Mouse (Mus musculus) left cerebral cortex, postnatal 25 days (tissue): ENCODE measurements around the gene Rps27a. TPM values are rescaled to one million over a fixed set of nuclear protein-coding genes. Genes with fewer than 3 reads are reported as not detected.

ENCODE experiments used
- DNase-seq, 2 experiments: peaks; one replicate each; pipeline ENCODE4 v3.0.0; 2022; ENCODE audit warnings: low spot score in 2 of 2, mixed read lengths in 1 of 2
- intact Hi-C: fragments of 180-260 bp; cut with DNase I; formaldehyde crosslinking; loops from one replicate; pipeline ENCODE4 v1.15.1; 2025
- total RNA-seq, 2 experiments: library from RNA; stranded (reverse); gene quantifications; 2 replicates each; pipeline ENCODE4 v1.2.3; 2021

Rps27a gene
- total RNA-seq, 2 experiments from 2014 or later = 433 to 461 TPM

GRCm38 (mm10) chr11:29514682-29515412 lies 33.1 kb downstream of the Rps27a start, which contains the start of gene Prorsd1:
Prorsd1 (minus strand) TSS chr11:29515033.
- DNase-seq = peak; percentile 66 to 68
- intact Hi-C loops = no loop called here

- no peak for DNase-seq
- intact Hi-C loops = no loop called here
Observed at GRCm38 (mm10) chr11:29514325-29514681, 33.6 kb downstream of the Rps27a start.

DNA sequence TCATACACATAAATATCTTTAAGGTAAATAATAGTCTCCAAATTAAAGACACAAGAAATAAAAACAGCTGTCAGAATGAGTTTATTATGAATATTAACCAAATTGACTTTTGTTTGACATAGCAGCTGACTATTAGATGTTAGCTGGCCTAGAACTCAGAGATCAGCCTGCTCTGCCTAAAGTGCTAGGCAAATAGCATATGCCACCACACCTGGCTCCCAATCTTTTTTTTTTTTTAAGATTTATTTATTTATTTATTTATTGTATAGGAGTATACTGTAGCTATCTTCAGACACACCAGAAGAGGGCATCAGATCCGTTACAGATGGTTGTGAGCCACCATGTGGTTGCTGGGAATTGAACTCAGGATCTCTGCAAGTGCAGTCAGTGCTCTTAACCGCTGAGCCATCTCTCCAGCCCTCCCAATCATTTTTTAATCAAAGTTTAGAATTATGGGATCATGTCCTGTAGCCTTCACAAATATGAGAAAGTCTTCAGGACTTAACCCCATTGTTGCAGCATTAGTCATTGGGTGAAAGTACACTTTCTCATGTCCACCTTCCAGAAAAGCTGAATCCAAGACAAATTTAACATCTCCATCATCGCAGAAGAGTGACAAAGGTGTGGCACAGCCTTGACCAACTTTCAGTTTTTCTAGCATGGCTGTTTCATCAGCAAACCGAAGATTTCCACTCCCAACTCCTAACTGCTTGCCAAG lies 34.9 kb downstream of the Rps27a start:
- no peak for DNase-seq
- intact Hi-C loops = no loop called here

DNA sequence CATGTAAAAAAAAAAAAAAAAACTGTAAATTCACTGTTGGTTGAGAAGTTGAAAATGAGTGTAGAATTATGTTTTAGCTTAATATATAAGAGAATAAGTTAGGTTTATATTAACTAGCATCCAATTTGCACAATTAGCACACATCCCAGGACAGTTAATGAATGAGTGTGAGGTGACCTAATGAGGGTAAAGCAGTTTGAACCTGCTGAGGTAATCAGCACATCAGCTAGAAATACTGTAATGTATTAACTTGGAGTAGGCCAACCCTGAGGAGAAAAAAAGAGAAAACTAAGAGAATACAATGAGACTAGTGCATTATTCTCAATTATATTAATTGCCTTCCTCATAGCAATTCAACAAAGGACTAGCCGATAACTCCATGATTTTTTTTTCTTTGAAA lies 38.5 kb downstream of the Rps27a start:
- no peak for DNase-seq
- intact Hi-C loops = no loop called here

DNA sequence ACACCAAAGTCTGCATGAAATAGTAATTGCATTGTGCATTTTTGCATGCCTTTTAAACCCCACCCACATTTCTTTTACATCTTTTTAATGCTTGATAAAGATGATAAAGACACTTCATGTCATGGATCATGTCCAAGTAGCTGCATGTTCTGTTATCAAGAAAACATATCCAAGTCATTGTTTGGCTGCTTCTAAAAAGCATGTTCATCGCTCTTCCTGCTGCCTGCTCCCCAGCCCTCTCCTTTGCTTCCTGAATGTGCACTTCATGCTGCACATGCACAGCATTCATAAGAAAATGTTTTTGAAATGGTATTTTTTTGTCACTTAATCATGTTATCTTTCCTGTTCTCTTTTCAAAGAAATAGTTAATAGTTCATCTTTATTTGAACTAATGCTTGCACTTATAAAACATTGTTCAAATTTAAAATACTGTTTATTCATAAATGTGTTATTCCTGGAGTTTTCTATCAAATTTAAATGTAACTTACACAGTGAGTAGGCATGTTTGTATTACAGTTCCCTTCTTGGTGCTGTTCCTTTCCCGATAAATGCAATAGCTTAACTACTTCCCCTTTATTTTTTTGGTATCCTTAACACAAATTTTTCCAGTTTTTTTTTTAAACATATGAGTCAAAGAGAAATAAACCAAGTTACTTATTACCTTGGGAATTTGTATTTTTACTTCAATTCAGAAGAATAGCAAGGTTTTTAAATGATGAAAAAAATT lies 42.8 kb downstream of the Rps27a start:
- no peak for DNase-seq
- intact Hi-C loops = no loop called here

DNA sequence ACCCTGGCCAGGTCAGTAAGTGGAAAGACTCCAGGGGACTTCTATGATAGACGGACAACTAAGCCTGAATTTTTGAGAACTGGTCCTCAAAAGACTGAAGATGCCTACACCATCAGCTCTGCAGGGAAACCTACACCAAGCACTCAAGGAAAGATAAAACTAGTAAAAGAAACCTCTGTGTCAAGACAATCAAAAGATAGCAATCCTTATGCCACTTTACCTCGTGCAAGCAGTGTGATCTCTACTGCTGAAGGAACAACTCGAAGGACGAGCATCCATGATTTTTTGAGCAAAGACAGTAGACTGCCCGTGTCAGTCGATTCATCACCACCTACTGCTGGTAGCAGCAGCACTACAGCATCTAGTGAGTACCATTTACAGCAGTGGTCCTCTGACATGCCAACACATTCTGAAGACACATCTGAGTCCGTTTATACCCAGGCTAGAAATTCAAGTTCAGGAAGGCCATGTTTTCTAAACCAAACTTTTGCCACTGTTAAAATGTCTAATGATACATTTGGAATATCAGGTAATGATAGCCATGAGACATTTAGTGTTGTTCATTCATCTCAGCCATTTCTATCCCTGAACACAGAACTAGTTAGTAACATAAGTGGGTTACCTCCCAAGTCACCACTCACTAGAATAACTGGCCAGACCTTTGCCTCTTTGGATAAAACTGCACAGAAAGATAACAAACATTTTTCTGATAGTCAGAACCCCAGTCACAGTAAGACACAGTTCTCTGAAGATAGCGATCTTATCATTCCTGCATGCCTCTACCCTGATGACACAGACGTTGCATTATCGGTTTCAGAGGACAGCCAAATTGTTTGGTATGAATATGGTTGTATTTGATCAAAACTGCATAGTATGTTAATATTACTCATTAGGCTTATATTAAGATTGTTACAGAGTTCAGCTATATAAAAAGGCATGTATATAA lies 43.7 kb downstream of the Rps27a start:
- intact Hi-C loops = no loop called here
- no peak for DNase-seq

DNA sequence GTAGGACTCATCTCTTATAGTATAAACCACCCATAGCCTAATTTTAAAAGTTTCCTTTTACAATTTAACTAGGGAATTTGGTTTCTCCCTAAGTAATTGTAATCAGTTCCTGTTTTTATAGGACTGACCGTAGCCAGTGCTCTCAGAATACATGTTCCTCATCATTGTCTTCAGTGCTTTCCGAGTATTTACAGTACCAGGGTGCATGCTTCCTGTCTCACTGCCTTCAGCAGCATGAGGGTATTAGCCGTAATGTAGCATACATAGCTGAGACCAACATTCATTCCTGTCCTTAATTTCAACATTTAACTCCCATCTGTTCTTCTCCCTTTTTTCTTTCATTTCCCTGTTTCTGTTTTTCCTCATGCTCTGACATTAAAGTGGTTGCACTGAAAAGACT lies 50.9 kb downstream of the Rps27a start:
- no peak for DNase-seq
- intact Hi-C loops = no loop called here

Other genes with a start within 250 kb of the Rps27a start
- 10 to 100 TPM; 64.5 to 67.8 TPM for gene Ccdc88a, start 174.5 kb downstream of the Rps27a start, total RNA-seq
- 1 to 10 TPM; 1.5 to 3.9 TPM for gene Prorsd1, start 33.1 kb downstream of the Rps27a start, total RNA-seq
- 10 to 100 TPM; 28.7 to 34.3 TPM for gene Mtif2, start 21.7 kb downstream of the Rps27a start, total RNA-seq
- gene Clhc1, start 159 bp downstream of the Rps27a start, total RNA-seq = under 1 TPM in 1 of 2 experiments, not detected in 1; 0.21 TPM
- gene Rtn4, start 144.8 kb upstream of the Rps27a start, total RNA-seq = 100 to 1,000 TPM; 694 to 720 TPM